Mouse (Mus musculus) frontal cortex, postnatal 10 days (tissue): ENCODE data around the gene Fam81b.

Experiments
- DNase-seq, 2 experiments: peaks; one replicate each; pipeline ENCODE4 v3.0.0; 2022; ENCODE audit warnings: low spot score in 2 of 2, mixed read lengths in 1 of 2

Gene Fam81b

DNA sequence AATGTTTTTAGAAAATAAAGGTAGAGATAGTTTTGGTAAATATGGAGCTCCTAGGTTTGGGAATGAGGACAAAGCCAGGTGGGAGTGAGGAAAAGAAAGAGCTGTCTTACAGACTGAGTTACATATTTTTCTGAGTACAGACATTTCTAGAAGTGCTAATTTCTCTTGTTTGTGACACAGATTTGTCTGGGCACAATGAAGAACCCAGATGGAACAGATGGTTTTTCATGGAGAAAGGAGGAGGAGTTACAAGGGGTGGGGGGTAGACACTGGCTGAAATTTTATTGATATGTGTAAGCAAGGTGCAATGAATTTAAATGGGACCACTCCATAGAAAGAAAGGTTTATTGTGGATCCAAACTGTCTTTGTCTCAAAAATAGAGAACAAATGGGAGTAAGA, 109.9 kb downstream of the Fam81b start:
- DNase-seq: no peak

DNA sequence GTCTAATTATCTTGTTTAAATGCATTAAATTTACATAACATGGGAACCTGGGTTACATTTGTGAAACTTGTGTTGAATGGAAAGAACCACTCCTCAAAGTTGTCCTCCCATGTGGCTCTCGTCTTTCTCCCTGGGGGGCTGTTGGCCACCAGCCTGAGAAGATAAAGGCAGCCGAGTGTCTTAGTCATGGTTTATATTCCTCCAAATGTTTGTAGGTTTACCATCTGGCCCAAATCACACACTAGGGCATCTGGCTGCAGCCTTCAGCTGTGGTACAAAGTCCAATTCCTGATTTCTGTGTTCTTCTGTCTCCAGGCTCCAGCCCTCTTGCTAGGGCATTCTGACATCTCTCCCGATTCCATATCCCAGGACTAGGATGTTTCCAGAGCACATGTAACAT, 114.6 kb downstream of the Fam81b start:
- no peak for DNase-seq

DNA sequence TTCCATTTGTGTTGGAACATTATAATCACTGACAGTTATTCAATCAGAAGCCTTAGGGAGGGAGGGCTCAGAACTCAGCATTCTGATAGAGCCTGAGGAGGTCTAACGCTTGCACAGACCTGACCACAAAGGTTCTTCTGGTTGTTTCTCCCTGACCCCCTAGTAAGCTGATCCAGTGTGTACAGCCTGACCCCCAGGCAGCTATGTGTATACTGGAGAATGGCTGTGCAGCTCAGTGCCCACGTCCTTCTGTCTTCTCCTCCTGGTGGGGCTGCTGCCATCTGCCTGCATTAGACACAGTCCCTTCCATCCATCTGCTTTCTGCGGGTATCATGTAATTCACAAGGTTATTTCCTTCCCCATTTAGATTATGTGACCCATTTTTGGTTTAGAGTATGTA, 115.7 kb downstream of the Fam81b start:
- DNase-seq: no peak

DNA sequence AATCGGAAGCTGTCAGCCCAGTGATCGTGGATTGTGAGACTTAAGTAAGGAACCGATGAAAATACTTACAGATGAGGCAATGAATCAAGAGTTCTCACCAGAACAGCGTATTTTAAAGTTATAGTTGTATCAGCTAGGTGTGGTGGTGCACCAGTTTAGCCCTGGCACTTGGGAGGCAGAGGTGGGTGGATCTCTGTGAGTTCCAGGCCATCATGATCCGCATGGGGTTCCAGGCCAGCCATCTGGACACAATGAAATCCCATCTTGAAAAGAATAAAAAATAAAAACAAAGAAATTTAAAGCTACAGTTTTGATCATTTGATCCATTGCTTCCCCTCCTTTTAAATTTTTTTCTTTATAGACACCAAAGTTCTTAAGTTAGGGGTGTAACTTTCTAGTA, 117.2 kb downstream of the Fam81b start:
- no peak for DNase-seq

DNA sequence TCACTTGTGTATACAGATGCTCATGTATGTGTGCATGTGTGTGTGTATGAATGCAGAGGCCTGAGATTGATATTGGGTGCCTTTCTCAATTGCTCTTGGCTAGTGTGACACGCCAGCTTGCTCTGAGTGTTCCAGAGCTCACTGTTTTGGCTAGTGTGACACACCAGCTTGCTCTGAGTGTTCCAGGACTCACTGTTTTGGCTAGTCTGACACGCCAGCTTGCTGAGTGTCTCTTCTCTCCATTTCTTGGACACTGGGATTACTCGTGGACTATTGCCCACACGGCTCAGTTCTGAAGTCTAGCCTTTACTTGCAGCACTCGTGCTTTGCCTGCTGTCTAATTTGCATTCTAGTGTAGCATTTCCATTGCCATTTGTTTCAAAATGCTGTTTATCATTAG, 126.2 kb downstream of the Fam81b start:
- no peak for DNase-seq

DNA sequence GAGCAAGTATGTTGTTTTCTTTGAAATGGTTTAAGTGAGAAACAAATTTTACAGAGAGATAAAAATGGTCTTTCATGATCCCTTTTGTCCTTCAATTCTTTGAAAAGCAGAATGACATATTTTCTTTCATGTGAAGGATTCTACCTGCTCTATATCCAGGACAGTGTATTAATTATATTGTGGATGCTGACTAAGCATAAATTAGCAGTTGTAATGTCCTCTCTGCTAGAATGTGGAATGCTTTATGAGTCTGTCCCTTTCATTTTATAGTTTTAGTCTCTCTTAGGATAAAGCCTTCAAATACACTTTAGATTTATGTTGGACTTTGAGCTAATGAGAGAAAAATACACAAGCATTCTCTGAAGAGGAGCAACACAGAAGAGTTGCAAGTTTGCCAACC, 130.6 kb downstream of the Fam81b start:
- DNase-seq: no peak

DNA sequence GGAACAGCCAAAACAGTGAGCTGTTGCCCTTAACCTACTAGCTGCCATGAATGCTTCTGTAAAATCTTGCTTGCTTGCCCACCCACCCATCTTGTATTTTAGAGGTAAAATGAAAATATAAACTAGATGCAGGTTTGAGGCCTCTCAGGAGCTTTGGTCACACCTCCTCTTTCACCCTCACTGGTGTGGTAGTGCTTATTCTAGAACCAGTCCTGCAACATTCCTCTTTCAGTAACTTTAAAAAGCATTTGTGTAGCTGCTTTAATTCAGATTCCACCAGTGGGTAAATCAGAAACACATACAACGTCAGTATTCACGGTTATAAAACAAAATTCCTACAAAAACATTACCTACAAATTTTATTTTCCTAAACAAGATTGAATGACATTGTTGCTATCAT, 144.3 kb downstream of the Fam81b start:
- no peak for DNase-seq

DNA sequence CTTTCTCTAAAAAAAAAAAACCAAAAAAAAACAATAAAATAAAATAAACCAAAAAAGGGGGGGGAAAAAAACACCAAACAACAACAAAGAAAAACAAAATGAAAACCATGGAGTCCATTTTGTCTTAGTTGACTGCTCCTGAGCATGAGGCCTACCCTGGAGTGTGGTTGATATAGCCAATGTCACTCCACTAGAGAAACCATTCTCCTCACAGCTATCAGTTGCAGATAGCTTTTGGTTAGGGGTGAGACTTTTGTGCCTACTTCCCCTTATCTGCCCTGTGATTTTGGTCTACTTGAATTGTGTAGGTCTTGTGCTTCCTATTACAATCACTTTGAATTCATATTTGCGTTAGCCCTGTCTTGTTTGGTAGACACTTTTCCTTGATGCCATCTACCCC, 147.4 kb downstream of the Fam81b start:
- no peak for DNase-seq

DNA sequence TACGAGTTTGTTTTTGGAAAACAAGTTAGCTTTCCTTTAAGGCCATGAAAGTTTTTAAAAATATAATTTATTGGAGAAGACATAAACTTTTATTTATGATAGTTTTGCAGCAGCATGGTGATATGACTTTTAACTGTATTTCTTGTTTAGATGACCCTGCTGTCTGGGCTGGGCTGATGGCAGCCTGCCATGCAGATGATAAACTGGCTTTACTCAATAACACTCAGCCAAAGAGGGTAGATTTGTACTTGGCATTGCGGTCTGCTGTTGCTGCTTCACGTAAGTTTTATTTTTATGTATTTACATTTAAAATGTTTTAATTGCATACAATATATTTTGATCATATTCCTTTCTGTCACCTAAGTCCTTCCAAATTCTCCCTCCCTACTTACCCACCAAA, 147.8 kb downstream of the Fam81b start:
- no peak for DNase-seq
